Mouse (Mus musculus) MEL (cell line): ENCODE measurements around the gene Slc35b1. TPM values are rescaled to one million over a fixed set of nuclear protein-coding genes. Genes with fewer than 3 reads are reported as not detected.

ENCODE experiments used
- DNase-seq: peaks from one replicate; pipeline ENCODE4 v3.0.0; 2011; ENCODE audit warnings: low read depth, low spot score
- H3K27ac ChIP-seq: 2 replicates; pipeline ENCODE4 v1.5.1; 2012; ENCODE audit warnings: low read depth, mild to moderate bottlenecking, control low read depth, low read length, moderate library complexity; ENCODE audit not compliant: control insufficient read depth
- H3K27me3 ChIP-seq, 2 experiments: fragments of 150-350 bp in 1 of 2; sonication (generic) in 1 of 2; 2 replicates each; pipeline ENCODE4 v1.6.1; 2012; ENCODE audit warnings: low read length in 2 of 2, mild to moderate bottlenecking in 2 of 2, improper control_type of control experiment in 1 of 2, moderate library complexity in 1 of 2; ENCODE audit not compliant: insufficient read depth in 2 of 2, control insufficient read depth in 1 of 2
- H3K36me3 ChIP-seq, 2 experiments: 2 replicates each; pipeline ENCODE4 v1.6.1; 2012 to 2014; ENCODE audit warnings: low read length in 2 of 2, improper control_type of control experiment in 1 of 2, inconsistent platforms in 1 of 2, mild to moderate bottlenecking in 1 of 2; ENCODE audit not compliant: insufficient read depth in 2 of 2, control insufficient read depth in 1 of 2
- H3K4me1 ChIP-seq, 2 experiments: fragments of 150-350 bp in 1 of 2; sonication (generic) in 1 of 2; 2 replicates each; pipeline ENCODE4 v1.6.1; 2012; ENCODE audit warnings: low read length in 2 of 2, improper control_type of control experiment in 1 of 2, mild to moderate bottlenecking in 1 of 2; ENCODE audit not compliant: insufficient read depth in 2 of 2, control insufficient read depth in 1 of 2
- H3K4me3 ChIP-seq, 2 experiments: fragments of 150-350 bp in 1 of 2; sonication (generic) in 1 of 2; 2 replicates each; pipeline ENCODE4 v1.5.1; 2012; ENCODE audit warnings: low read depth in 2 of 2, low read length in 2 of 2, mild to moderate bottlenecking in 2 of 2, moderate library complexity in 2 of 2, control low read depth in 1 of 2, improper control_type of control experiment in 1 of 2; ENCODE audit not compliant: control insufficient read depth in 1 of 2, insufficient read depth in 1 of 2
- H3K79me2 ChIP-seq: 2 replicates; pipeline ENCODE4 v1.6.1; 2012; ENCODE audit warnings: mild to moderate bottlenecking, low read length, moderate library complexity; ENCODE audit not compliant: control insufficient read depth, poor library complexity, insufficient read depth
- H3K9ac ChIP-seq: 2 replicates; pipeline ENCODE4 v1.6.1; 2012; ENCODE audit warnings: low read depth, mild to moderate bottlenecking, control low read depth, low read length, moderate library complexity; ENCODE audit not compliant: control insufficient read depth, poor library complexity, severe bottlenecking
- H3K9me3 ChIP-seq: fragments of 150-350 bp; sonication (generic); replicated peaks from 2 replicates; pipeline ENCODE4 v1.6.1; 2012; ENCODE audit warnings: mild to moderate bottlenecking, low read length, improper control_type of control experiment, moderate library complexity; ENCODE audit not compliant: insufficient read depth
- CHD2 ChIP-seq: IDR thresholded peaks from 2 replicates; pipeline ENCODE4 v1.6.1; 2011; ENCODE audit warnings: low read length, improper control_type of control experiment
- CTCF ChIP-seq, 3 experiments: IDR thresholded peaks in 2 of 3; conservative IDR thresholded peaks in 1 of 3; 2 replicates each; pipeline ENCODE4 v1.5.1; 2011 to 2012; ENCODE audit warnings: low read length in 3 of 3, low read depth in 2 of 3, mild to moderate bottlenecking in 2 of 3, improper control_type of control experiment in 1 of 3, inconsistent platforms in 1 of 3, mixed read lengths in 1 of 3, moderate library complexity in 1 of 3; ENCODE audit not compliant: control insufficient read depth in 1 of 3, insufficient read depth in 1 of 3, poor library complexity in 1 of 3, severe bottlenecking in 1 of 3
- ELF1 ChIP-seq: IDR thresholded peaks from 2 replicates; pipeline ENCODE4 v1.6.1; 2014; ENCODE audit warnings: low read depth, mild to moderate bottlenecking, inconsistent platforms, low read length, improper control_type of control experiment, moderate library complexity
- EP300 ChIP-seq, 2 experiments: IDR thresholded peaks; 2 replicates each; pipeline ENCODE4 v1.6.1; 2011; ENCODE audit warnings: improper control_type of control experiment in 2 of 2, low read length in 2 of 2, low read depth in 1 of 2, mild to moderate bottlenecking in 1 of 2
- ETS1 ChIP-seq: IDR thresholded peaks from 2 replicates; pipeline ENCODE4 v1.6.1; 2012; ENCODE audit warnings: low read depth, mild to moderate bottlenecking, inconsistent platforms, low read length, improper control_type of control experiment, moderate library complexity
- KAT2A ChIP-seq: conservative IDR thresholded peaks from 2 replicates; pipeline ENCODE4 v1.6.1; 2012; ENCODE audit warnings: low read depth, low read length, improper control_type of control experiment, inconsistent platforms
- MAFK ChIP-seq: IDR thresholded peaks from 2 replicates; pipeline ENCODE4 v1.6.1; 2011; ENCODE audit warnings: low read depth, mild to moderate bottlenecking, low read length, improper control_type of control experiment, borderline replicate concordance
- MAX ChIP-seq: IDR thresholded peaks from 2 replicates; pipeline ENCODE4 v1.6.1; 2011; ENCODE audit warnings: low read length, improper control_type of control experiment
- MEF2A ChIP-seq: IDR thresholded peaks from 2 replicates; pipeline ENCODE4 v1.6.1; 2014; ENCODE audit warnings: low read depth, mild to moderate bottlenecking, inconsistent platforms, low read length, improper control_type of control experiment; ENCODE audit not compliant: poor library complexity, insufficient replicate concordance, severe bottlenecking; ENCODE audit errors: extremely low read depth
- MXI1 ChIP-seq: IDR thresholded peaks from 2 replicates; pipeline ENCODE4 v1.6.1; 2011; ENCODE audit warnings: mild to moderate bottlenecking, low read depth, low read length, improper control_type of control experiment
- MYC ChIP-seq: IDR thresholded peaks from 2 replicates; pipeline ENCODE4 v1.6.1; 2011; ENCODE audit warnings: low read depth, mild to moderate bottlenecking, low read length, improper control_type of control experiment, moderate library complexity
- POLR2AphosphoS5 ChIP-seq: IDR thresholded peaks from 2 replicates; pipeline ENCODE4 v1.6.1; 2012; ENCODE audit warnings: low read depth, borderline replicate concordance, mild to moderate bottlenecking, inconsistent platforms, low read length, moderate library complexity, mixed read lengths
- RCOR1 ChIP-seq: IDR thresholded peaks from 2 replicates; pipeline ENCODE4 v1.6.1; 2012; ENCODE audit warnings: low read depth, mild to moderate bottlenecking, inconsistent platforms, low read length, improper control_type of control experiment
- SIN3A ChIP-seq: IDR thresholded peaks from 2 replicates; pipeline ENCODE4 v1.6.1; 2012; ENCODE audit warnings: low read length, improper control_type of control experiment, inconsistent platforms
- SMC3 ChIP-seq: IDR thresholded peaks from 2 replicates; pipeline ENCODE4 v1.6.1; 2011; ENCODE audit warnings: low read depth, low read length, improper control_type of control experiment
- TAL1 ChIP-seq: IDR thresholded peaks from 2 replicates; pipeline ENCODE4 v1.6.1; 2012; ENCODE audit warnings: mild to moderate bottlenecking, inconsistent platforms, low read length, moderate library complexity, mixed read lengths
- TBP ChIP-seq: IDR thresholded peaks from 2 replicates; pipeline ENCODE4 v1.8.0; 2011; ENCODE audit warnings: low read depth, low read length, improper control_type of control experiment
- TCF12 ChIP-seq: IDR thresholded peaks from 2 replicates; pipeline ENCODE4 v1.6.1; 2014; ENCODE audit warnings: low read depth, mild to moderate bottlenecking, inconsistent platforms, low read length, improper control_type of control experiment, moderate library complexity
- UBTF ChIP-seq: IDR thresholded peaks from 2 replicates; pipeline ENCODE4 v1.6.1; 2012; ENCODE audit warnings: low read depth, mild to moderate bottlenecking, inconsistent platforms, low read length, improper control_type of control experiment, moderate library complexity, borderline replicate concordance; ENCODE audit not compliant: insufficient read depth
- USF1 ChIP-seq: IDR thresholded peaks from 2 replicates; pipeline ENCODE4 v1.6.1; 2014; ENCODE audit warnings: low read depth, mild to moderate bottlenecking, inconsistent platforms, low read length, improper control_type of control experiment, moderate library complexity
- USF2 ChIP-seq, 2 experiments: IDR thresholded peaks; 2 replicates each; pipeline ENCODE4 v1.6.1; 2011 to 2012; ENCODE audit warnings: improper control_type of control experiment in 2 of 2, low read length in 2 of 2, borderline replicate concordance in 1 of 2, inconsistent platforms in 1 of 2, low read depth in 1 of 2, mild to moderate bottlenecking in 1 of 2; ENCODE audit not compliant: insufficient read depth in 1 of 2
- ZC3H11A ChIP-seq: IDR thresholded peaks from 2 replicates; pipeline ENCODE4 v1.6.1; 2012; ENCODE audit warnings: low read depth, mild to moderate bottlenecking, inconsistent platforms, low read length, improper control_type of control experiment
- ZMIZ1 ChIP-seq: IDR thresholded peaks from 2 replicates; pipeline ENCODE4 v1.6.1; 2012; ENCODE audit warnings: low read depth, mild to moderate bottlenecking, inconsistent platforms, low read length, improper control_type of control experiment, moderate library complexity
- ZNF384 ChIP-seq: IDR thresholded peaks from 2 replicates; pipeline ENCODE4 v1.6.1; 2012; ENCODE audit warnings: low read depth, mild to moderate bottlenecking, inconsistent platforms, low read length, improper control_type of control experiment
- polyA plus RNA-seq, 2 experiments: library from polyadenylated mRNA; stranded (reverse) in 1 of 2; unstranded in 1 of 2; fragments of >175 nt in 1 of 2; fragments of >200 nt in 1 of 2; gene quantifications; 2 replicates each; pipeline versions ENCODE4 v1.2.1 to v1.2.4; 2012; ENCODE audit warnings: low replicate concordance in 2 of 2, low read depth in 1 of 2; ENCODE audit not compliant: insufficient read length in 2 of 2, insufficient read depth in 1 of 2, missing spikeins in 1 of 2
- total RNA-seq: library from RNA; depleted of rRNA; stranded (reverse); fragments of 300-350 nt; gene quantifications from 2 replicates; pipeline ENCODE4 v1.2.3, GENCODE M21; 2012

The Slc35b1 gene
- total and polyA plus RNA-seq, 3 experiments: 59.1 to 82.4 TPM; not detected in 1

DNA sequence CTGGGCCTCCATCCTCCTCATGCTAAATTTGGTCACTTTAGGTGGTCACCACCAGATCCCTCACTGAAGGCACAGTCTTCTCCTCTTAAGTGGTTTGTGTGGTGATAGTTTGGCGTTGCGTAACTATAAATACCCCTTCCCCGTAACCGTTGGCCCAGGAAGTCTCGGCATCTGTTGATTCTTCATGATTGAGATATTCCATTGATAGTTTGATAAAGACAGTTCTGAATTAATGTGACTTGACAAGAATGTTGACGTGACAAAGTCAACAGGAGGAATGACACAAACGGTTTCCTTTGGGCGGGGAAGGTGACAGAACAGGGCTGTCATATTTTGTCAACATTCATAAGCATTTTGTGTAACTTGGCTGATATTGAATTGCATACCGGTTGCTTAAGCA, 31.3 kb upstream of the Slc35b1 start:
- H3K36me3 ChIP-seq: peaks cover 7 to 48% of the 10 kb centered on the region in 2 experiments; a peak in 3 of 4 replicates
- H3K27me3 ChIP-seq: no peaks in the 10 kb centered on the region
- H3K27ac ChIP-seq: peak overlapping the region; percentile 4; the same call in 1 of the 2 replicates
- H3K79me2 ChIP-seq: no peaks in the 10 kb centered on the region
- no peak overlapping the region for H3K4me3 ChIP-seq
- TF ChIP-seq TBP (no peak), ZC3H11A (no peak), ELF1 (no peak), POLR2AphosphoS5 (no peak; the same call in 1 of the 2 replicates), SMC3 (no peak), ZMIZ1 (no peak), MXI1 (no peak), MYC (no peak), KAT2A (no peak), USF1 (no peak), RCOR1 (no peak), CHD2 (no peak), MAFK (no peak), TAL1 (no peak), UBTF (no peak), TCF12 (no peak), SIN3A (no peak), MEF2A (no peak)
- TF ChIP-seq, all 39 proteins: peak for 0
- peaks cover 44 to 50% of the 10 kb centered on the region in 2 experiments for H3K4me1 ChIP-seq
- H3K9me3 ChIP-seq: no peaks in the 10 kb centered on the region
- DNase-seq: no peak
- H3K9ac ChIP-seq: no peak overlapping the region

DNA sequence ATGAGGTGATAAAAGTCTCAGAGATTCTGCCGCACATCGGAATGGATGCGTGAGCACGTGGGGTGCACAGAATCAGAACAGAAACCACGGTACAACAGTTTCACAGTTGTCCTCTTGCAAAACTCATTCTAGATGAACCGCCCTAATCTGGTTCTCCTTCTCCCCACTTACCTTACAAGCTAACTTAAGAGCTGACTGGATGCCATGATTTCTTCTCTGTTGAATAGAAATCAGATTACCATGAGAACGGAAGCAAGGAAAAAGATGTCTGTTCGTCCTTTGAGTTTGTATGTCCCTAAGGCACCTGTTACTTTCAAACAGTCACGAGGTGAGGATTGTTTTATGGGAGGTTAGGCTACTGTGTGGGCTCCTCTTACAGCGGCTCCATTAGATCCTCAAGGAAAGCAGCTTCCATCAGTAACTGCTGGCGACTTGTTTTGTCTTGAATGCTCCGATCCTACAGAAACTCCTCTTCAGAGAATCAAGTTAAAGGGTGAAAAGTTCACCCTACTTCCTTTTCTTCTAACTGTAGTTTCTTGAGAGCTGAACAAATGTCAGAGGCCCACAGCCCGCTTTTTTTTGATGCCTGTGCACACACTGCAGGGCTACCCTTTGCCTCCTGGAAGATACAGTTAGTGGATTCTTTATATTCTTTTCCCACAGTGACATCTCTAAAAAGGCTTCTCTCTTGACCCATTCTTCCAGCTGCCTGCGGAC, 30.1 kb upstream of the Slc35b1 start:
- H3K27me3 ChIP-seq: no peaks in the 10 kb centered on the region
- peak; percentile 35; the same call in 1 of the 2 replicates for TF ChIP-seq MXI1
- peak; percentile 34 to 43; a peak in 1 of 4 replicates for TF ChIP-seq EP300 (IDR thresholded peaks at IDR 0.05; ENCODE audit: low read depth in 1 of 2, low read length in 2 of 2)
- TF ChIP-seq ZNF384: peak; percentile 64
- no peak for TF ChIP-seq USF2 (IDR thresholded peaks at IDR 0.05; ENCODE audit: borderline replicate concordance in 1 of 2, insufficient read depth in 1 of 2, low read depth in 1 of 2, low read length in 2 of 2)
- peak; percentile 41; the same call in 1 of the 2 replicates for TF ChIP-seq ETS1
- no peak for TF ChIP-seq MEF2A
- TF ChIP-seq TCF12: peak; percentile 33; the same call in 1 of the 2 replicates
- no peak for TF ChIP-seq POLR2AphosphoS5
- no peak for TF ChIP-seq CTCF (IDR thresholded peaks at IDR 0.05 in 2 of 3, conservative IDR thresholded peaks at IDR 0.05 in 1 of 3; ENCODE audit: control insufficient read depth in 1 of 3, insufficient read depth in 1 of 3, low read depth in 2 of 3, low read length in 3 of 3, poor library complexity in 1 of 3, severe bottlenecking in 1 of 3)
- TF ChIP-seq MAX: no peak
- peak overlapping the region; percentile 93 for H3K27ac ChIP-seq
- peaks cover 9 to 52% of the 10 kb centered on the region in 2 experiments; a peak in 3 of 4 replicates for H3K36me3 ChIP-seq
- DNase-seq: peak; percentile 49
- no peaks in the 10 kb centered on the region for H3K79me2 ChIP-seq
- H3K9ac ChIP-seq: no peak overlapping the region
- no peak overlapping the region for H3K4me3 ChIP-seq
- peaks cover 43 to 55% of the 10 kb centered on the region in 2 experiments for H3K4me1 ChIP-seq
- no peaks in the 10 kb centered on the region for H3K9me3 ChIP-seq
